Mouse (Mus musculus): Measurements from ENCODE around the gene Ptpre. TPM values are rescaled to one million over a fixed set of nuclear protein-coding genes. Genes with fewer than 3 reads are reported as not detected.

The Ptpre gene
- polyA plus RNA-seq, 1 experiment from 2014 or later: 0.83 TPM

DNA sequence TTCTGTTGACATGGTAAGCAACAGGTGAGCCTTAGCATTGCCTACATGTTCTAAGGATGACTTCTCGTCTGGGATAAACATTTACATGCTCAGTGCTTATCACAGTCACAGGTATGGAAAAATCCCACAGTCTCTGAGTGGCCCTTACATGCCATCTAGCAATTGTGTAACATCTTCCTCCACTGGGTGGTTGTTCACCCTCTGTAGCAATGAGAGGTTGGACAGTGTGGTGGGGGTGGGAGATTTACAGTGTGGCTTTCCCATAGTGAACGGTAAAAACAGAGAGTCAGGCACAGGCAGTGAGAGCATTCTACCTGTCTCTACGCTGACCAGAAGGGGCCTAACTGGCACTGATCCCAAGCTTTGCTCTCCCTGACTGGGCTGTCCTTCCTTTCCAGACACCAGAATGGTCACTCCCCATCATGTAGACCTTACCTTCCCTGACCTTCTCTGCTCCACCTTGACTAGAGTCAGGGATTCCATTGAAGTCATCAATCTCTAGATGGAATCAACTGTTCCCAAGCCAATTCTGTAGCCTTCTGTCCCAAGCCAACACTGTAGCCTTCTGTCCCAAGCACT is 10.6 kb upstream of the Ptpre start:
- ATAC-seq (ENCODE audit: low FRiP score) (no peak), DNase-seq (ENCODE audit: low spot score) (no peak)
- no peaks in the 10 kb centered on the region for H3K27me3 ChIP-seq (ENCODE audit: control insufficient read depth, insufficient read depth, low read length)
- H3K4me1 ChIP-seq (replicated peaks; ENCODE audit: control insufficient read depth, insufficient read depth, low read length): no peaks in the 10 kb centered on the region
- H3K9ac ChIP-seq (ENCODE audit: low read depth, low read length): no peak overlapping the region
- whole genome bisulfite sequencing: 96% methylated on average over 3 of the region's 3 CpGs
- no peaks in the 10 kb centered on the region for H3K36me3 ChIP-seq (ENCODE audit: control insufficient read depth, insufficient read depth, low read length)
- H3K27ac ChIP-seq (ENCODE audit: low read depth, low read length): no peak overlapping the region
- no peak overlapping the region for H3K4me2 ChIP-seq (replicated peaks; ENCODE audit: low read depth, low read length)
- no peak overlapping the region for H3K4me3 ChIP-seq (ENCODE audit: low read depth, low read length)
- no peaks in the 10 kb centered on the region for H3K9me3 ChIP-seq (ENCODE audit: control insufficient read depth, low read length)

DNA sequence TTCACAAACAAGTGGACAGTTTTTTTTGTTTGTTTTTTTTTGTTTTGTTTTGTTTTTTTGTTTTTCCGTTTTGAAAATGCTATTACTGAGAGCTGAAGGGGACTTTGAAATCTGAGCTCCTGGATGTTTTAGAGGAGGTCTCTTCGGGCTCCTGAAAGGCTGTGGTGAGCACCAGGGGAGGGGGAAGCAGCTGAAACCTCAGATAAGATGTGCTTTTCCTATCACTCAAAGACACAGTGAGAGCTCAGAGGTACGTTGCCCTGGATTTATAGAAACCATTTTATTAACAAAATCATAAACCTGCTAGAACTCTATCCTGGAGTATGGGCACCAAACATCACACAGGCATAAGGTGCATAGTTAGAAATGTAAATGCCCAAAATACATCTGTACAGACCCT is 10.1 kb upstream of the Ptpre start:
- ATAC-seq (ENCODE audit: low FRiP score): no peak
- no peak overlapping the region for H3K9ac ChIP-seq (ENCODE audit: low read depth, low read length)
- H3K9me3 ChIP-seq (ENCODE audit: control insufficient read depth, low read length): no peaks in the 10 kb centered on the region
- 64% methylated on average over 3 of the region's 3 CpGs for WGBS
- no peaks in the 10 kb centered on the region for H3K4me1 ChIP-seq (replicated peaks; ENCODE audit: control insufficient read depth, insufficient read depth, low read length)
- no peak for DNase-seq (ENCODE audit: low spot score)
- no peak overlapping the region for H3K27ac ChIP-seq (ENCODE audit: low read depth, low read length)
- H3K4me3 ChIP-seq (ENCODE audit: low read depth, low read length): no peak overlapping the region
- no peaks in the 10 kb centered on the region for H3K36me3 ChIP-seq (ENCODE audit: control insufficient read depth, insufficient read depth, low read length)
- no peak overlapping the region for H3K4me2 ChIP-seq (replicated peaks; ENCODE audit: low read depth, low read length)
- H3K27me3 ChIP-seq (ENCODE audit: control insufficient read depth, insufficient read depth, low read length): no peaks in the 10 kb centered on the region

DNA sequence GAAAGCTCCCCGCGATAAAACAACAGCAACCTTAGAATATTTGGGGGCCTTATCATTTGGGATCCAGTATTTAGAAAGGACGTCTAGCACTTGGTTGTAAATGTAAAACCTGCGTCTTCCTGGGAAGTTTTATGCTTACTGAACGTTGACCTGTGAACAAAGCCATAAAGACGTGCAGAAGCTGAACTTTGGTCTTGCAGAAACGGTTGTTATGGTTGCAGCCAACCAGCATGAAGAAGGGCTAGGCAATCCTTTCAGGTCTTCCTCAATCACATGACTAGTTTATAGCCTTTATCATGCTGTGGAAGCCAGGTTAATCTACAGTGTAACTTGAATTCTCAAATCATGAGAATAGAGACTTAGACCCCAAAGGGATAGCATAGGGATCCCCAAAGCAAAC is 8.8 kb upstream of the Ptpre start, which contains the start of gene Clrn3:
Gene Clrn3 (minus strand): TSS at position 140 of the 400 bp plus-strand sequence.
- no peak for DNase-seq (ENCODE audit: low spot score)
- no peak within 1 kb of the TSS for H3K4me3 ChIP-seq (ENCODE audit: low read depth, low read length)
- 94% methylated on average over 7 of the region's 7 CpGs for WGBS

DNA sequence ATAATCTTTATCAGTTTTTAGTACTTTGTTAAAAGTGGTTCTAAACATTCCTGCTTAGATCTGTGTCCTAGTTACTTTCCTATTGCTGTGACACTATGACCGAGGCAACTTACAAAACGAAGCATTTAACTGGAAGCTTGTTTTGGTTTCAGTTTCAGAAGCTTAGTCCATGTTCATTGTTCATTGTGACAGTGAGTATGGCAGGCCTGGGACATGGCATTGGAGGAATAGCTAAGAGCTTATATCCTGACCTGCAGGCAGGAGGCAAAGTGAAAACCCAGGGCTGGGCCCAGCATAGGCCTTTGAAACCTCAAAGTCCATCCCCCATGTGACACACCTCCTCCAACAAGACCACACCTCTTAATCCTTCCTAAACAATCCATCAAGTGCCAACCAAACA is 8.2 kb upstream of the Ptpre start:
- no peak overlapping the region for H3K4me3 ChIP-seq (ENCODE audit: low read depth, low read length)
- ATAC-seq (ENCODE audit: low FRiP score) (no peak), DNase-seq (ENCODE audit: low spot score) (no peak)
- H3K27me3 ChIP-seq (ENCODE audit: control insufficient read depth, insufficient read depth, low read length): no peaks in the 10 kb centered on the region
- no peaks in the 10 kb centered on the region for H3K4me1 ChIP-seq (replicated peaks; ENCODE audit: control insufficient read depth, insufficient read depth, low read length)
- H3K27ac ChIP-seq (ENCODE audit: low read depth, low read length): no peak overlapping the region
- no peak overlapping the region for H3K9ac ChIP-seq (ENCODE audit: low read depth, low read length)
- no peak overlapping the region for H3K4me2 ChIP-seq (replicated peaks; ENCODE audit: low read depth, low read length)
- H3K36me3 ChIP-seq (ENCODE audit: control insufficient read depth, insufficient read depth, low read length): no peaks in the 10 kb centered on the region
- no peaks in the 10 kb centered on the region for H3K9me3 ChIP-seq (ENCODE audit: control insufficient read depth, low read length)
- 94% methylated on average over 2 of the region's 2 CpGs for WGBS

More for the DNA sequence above, 8.8 kb upstream of the Ptpre start, which contains the start of gene Clrn3:
- Histone ChIP-seq H3K36me3 (ENCODE audit: control insufficient read depth, insufficient read depth, low read length) (no peaks in the 10 kb centered on the region), H3K9me3 (ENCODE audit: control insufficient read depth, low read length) (no peaks in the 10 kb centered on the region), H3K4me2 (replicated peaks; ENCODE audit: low read depth, low read length) (no peak within 1 kb of the TSS), H3K27me3 (ENCODE audit: control insufficient read depth, insufficient read depth, low read length) (no peaks in the 10 kb centered on the region), H3K27ac (ENCODE audit: low read depth, low read length) (no peak within 1 kb of the TSS), H3K4me1 (replicated peaks; ENCODE audit: control insufficient read depth, insufficient read depth, low read length) (no peaks in the 10 kb centered on the region), H3K9ac (ENCODE audit: low read depth, low read length) (no peak within 1 kb of the TSS)
- no peak for ATAC-seq (ENCODE audit: low FRiP score)

DNA sequence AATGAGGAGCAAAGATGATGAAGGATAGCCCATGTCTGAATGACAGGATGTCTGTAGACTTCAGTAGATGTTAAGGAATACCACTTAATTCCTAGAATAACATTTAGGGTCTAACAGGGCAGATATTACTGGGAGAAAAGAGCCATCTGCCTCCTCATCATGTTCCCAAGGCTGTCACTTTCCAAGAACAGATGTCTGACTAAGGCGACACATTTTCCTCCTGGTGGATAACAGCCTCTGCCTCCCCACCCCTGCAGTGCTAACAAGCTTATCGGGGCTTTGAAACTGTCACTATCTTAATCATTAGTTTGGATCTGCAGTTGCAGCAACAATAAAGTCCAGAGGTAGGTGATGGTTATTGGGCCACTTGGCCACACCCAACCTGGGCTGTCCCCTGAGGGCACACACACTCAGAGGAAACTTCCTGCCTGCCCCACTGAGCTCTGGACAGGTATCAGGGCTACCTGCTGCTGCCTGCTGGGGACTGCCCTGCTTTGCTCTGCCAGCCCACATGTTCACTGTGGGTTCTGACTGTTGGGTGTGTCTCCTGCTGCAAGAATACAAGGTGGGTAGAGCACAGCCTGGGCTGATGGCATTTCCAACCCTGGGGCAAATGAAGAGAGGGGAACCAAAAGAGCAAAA is 2.6 kb upstream of the Ptpre start:
- Histone ChIP-seq H3K9ac (ENCODE audit: low read depth, low read length) (no peak overlapping the region), H3K36me3 (ENCODE audit: control insufficient read depth, insufficient read depth, low read length) (no peaks in the 10 kb centered on the region), H3K4me1 (replicated peaks; ENCODE audit: control insufficient read depth, insufficient read depth, low read length) (no peaks in the 10 kb centered on the region), H3K4me2 (replicated peaks; ENCODE audit: low read depth, low read length) (no peak overlapping the region), H3K27ac (ENCODE audit: low read depth, low read length) (no peak overlapping the region), H3K4me3 (ENCODE audit: low read depth, low read length) (no peak overlapping the region), H3K27me3 (ENCODE audit: control insufficient read depth, insufficient read depth, low read length) (peaks cover 12% of the 10 kb centered on the region), H3K9me3 (ENCODE audit: control insufficient read depth, low read length) (no peaks in the 10 kb centered on the region)
- WGBS: 65% methylated on average over 2 of the region's 2 CpGs
- DNase-seq (ENCODE audit: low spot score): no peak
- no peak for ATAC-seq (ENCODE audit: low FRiP score)

DNA sequence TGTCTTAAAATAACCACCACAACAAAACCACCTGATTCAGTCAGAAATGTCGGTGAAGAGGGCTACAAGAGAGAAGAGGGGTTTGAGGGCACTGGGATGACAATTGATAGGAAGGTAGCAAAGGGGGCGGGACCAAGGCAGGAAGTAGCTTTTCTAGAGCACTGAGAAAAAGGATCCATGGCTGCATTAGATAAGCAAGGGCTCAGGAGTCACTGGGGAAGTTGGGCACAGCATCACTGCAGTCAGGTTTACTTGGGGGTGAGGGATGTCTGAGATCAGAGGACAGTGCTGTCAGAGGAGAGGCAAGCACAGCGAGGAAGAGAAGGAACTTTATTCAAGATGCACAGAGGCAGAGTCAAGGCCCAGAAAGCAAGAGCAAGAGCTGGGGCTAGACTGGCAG is 1.4 kb upstream of the Ptpre start:
- Histone ChIP-seq H3K9me3 (ENCODE audit: control insufficient read depth, low read length) (no peaks in the 10 kb centered on the region), H3K9ac (ENCODE audit: low read depth, low read length) (no peak overlapping the region), H3K27me3 (ENCODE audit: control insufficient read depth, insufficient read depth, low read length) (peaks cover 12% of the 10 kb centered on the region), H3K27ac (ENCODE audit: low read depth, low read length) (no peak overlapping the region), H3K4me2 (replicated peaks; ENCODE audit: low read depth, low read length) (no peak overlapping the region), H3K36me3 (ENCODE audit: control insufficient read depth, insufficient read depth, low read length) (no peaks in the 10 kb centered on the region), H3K4me3 (ENCODE audit: low read depth, low read length) (no peak overlapping the region), H3K4me1 (replicated peaks; ENCODE audit: control insufficient read depth, insufficient read depth, low read length) (no peaks in the 10 kb centered on the region)
- ATAC-seq (ENCODE audit: low FRiP score) (no peak), DNase-seq (ENCODE audit: low spot score) (no peak)
- WGBS: 84% methylated on average over 3 of the region's 3 CpGs

DNA sequence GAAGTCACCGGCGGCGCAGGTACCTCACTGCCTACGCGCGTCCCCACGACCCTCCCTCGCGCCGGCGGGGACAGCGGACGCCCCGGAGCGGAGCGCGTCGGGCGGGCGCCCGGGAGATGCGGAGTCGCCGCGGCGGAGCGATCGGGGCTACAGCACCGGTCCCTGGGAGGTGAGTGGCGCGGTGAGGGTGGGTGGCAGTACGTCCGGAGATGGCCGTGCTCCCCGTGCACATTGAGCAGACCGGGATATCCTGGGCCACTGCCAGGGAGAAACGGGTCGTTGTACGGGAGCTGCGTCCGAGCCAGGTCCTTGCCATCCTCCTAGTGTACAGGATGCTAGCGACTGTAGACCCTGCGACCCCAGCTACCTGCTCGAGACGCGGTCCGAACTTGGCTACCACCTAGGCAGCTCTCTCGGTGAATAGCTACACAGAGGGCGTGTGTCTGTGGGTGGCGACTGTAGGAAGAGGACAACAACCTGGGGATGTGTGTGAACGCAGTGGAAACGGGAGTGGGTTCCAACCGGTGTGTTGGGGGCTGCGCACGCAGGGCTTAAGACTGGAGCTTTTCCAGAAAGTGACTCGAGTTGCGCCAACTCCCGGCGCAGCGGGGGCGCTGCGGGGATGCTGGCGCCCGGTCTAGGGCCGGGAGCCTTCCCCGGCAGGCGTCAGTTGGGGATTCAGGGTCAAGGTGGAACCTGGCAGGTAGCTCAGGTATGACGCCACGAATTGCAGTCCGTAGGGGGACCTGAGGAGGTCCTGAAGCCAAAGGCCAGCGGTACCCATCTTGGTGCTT is 864 bp downstream of the Ptpre start:
- Histone ChIP-seq H3K4me1 (replicated peaks; ENCODE audit: control insufficient read depth, insufficient read depth, low read length) (no peaks in the 10 kb centered on the region), H3K36me3 (ENCODE audit: control insufficient read depth, insufficient read depth, low read length) (no peaks in the 10 kb centered on the region), H3K27ac (ENCODE audit: low read depth, low read length) (no peak overlapping the region), H3K4me2 (replicated peaks; ENCODE audit: low read depth, low read length) (peak overlapping the region; percentile 95), H3K4me3 (ENCODE audit: low read depth, low read length) (peak overlapping the region; percentile 62), H3K9me3 (ENCODE audit: control insufficient read depth, low read length) (no peaks in the 10 kb centered on the region), H3K9ac (ENCODE audit: low read depth, low read length) (peak overlapping the region; percentile 60), H3K27me3 (ENCODE audit: control insufficient read depth, insufficient read depth, low read length) (peaks cover 12% of the 10 kb centered on the region)
- DNase-seq (ENCODE audit: low spot score): peak; percentile 49
- peak; percentile 70 for ATAC-seq (ENCODE audit: low FRiP score)
- WGBS: 1% methylated on average over 60 of the region's 71 CpGs

DNA sequence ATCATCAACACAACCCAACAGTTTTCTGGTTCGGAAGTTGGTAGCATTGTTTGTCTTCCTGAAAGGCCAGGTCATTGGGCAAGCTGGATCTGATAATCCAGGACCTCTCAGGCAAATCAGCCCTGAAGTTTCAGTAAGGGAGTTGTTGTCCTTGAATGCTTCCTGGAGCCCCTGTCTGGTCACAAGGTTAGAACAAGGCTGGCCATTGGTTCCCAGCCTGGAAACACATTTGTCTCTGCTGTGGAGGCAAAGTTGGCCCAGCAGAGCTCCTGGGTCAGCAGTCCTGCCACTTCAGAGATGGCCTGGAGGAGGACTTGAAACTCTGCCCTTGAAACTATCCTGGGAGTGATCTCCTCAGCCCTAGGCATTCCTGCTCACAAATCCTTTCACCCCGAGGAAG is 2.1 kb downstream of the Ptpre start:
- WGBS: 80% methylated on average over 2 of the region's 2 CpGs
- H3K27me3 ChIP-seq (ENCODE audit: control insufficient read depth, insufficient read depth, low read length): peaks cover 12% of the 10 kb centered on the region
- no peak overlapping the region for H3K9ac ChIP-seq (ENCODE audit: low read depth, low read length)
- no peak overlapping the region for H3K4me3 ChIP-seq (ENCODE audit: low read depth, low read length)
- DNase-seq (ENCODE audit: low spot score) (no peak), ATAC-seq (ENCODE audit: low FRiP score) (no peak)
- no peak overlapping the region for H3K27ac ChIP-seq (ENCODE audit: low read depth, low read length)
- no peaks in the 10 kb centered on the region for H3K4me1 ChIP-seq (replicated peaks; ENCODE audit: control insufficient read depth, insufficient read depth, low read length)
- H3K36me3 ChIP-seq (ENCODE audit: control insufficient read depth, insufficient read depth, low read length): no peaks in the 10 kb centered on the region
- H3K9me3 ChIP-seq (ENCODE audit: control insufficient read depth, low read length): no peaks in the 10 kb centered on the region
- H3K4me2 ChIP-seq (replicated peaks; ENCODE audit: low read depth, low read length): no peak overlapping the region

Measured in hindbrain, embryonic 11.5 days (tissue).